Mouse (Mus musculus) fat pad, adult 2 months (tissue): ENCODE measurements around the gene Lats2.

Experiments
- DNase-seq: peaks from one replicate; pipeline ENCODE4 v3.0.0-alpha.2; 2011; ENCODE audit warnings: low read depth, low spot score; ENCODE audit errors: extremely low read depth

The Lats2 gene

GRCm38 (mm10) chr14:57649501-57649900 lies 108.7 kb downstream of the Lats2 start:
- no peak for DNase-seq

- no peak for DNase-seq
Observed at GRCm38 (mm10) chr14:57646155-57646554, 112.0 kb downstream of the Lats2 start.
